Mouse (Mus musculus) fat pad, adult 2 months (tissue): ENCODE measurements at regions not wholly inside any gene's neighbourhood (a gene's known extent, or its start where the extent isn't known, plus 50 kb on each side); places are given as distances from the start of the nearest gene placed in this dataset.

Source experiments
- DNase-seq: peaks from one replicate; pipeline ENCODE4 v3.0.0-alpha.2; 2011; ENCODE audit warnings: low read depth, low spot score; ENCODE audit errors: extremely low read depth

GRCm38 (mm10) chr9:23062656-23063444, 160.0 kb upstream of the Bmper start:
- peak; percentile 67 for DNase-seq

- DNase-seq, result peak; percentile 11
Observed at GRCm38 (mm10) chr9:23064001-23064400, 158.9 kb upstream of the Bmper start.

DNA sequence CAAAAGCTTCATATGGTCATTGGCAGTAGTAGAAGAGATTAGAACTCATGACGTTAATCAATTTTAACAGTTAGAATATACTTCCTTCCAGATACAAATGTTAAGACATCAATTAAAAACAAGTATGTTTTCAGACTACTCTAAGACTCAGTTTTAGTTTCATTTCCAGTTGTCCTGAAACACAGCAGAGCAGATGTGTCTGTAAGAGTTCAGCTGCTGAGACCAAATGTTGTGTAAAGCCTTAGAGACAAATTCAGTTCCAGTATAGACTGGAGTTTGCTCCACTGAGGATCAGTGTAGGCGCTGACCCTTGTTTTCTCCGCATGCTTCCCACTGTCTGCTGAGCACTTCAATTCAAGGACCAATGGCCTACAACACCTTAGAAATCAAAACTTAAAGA, 158.1 kb upstream of the Bmper start:
- DNase-seq, result no peak

GRCm38 (mm10) chr9:23068101-23068791, 154.6 kb upstream of the Bmper start:
- no peak for DNase-seq

DNA sequence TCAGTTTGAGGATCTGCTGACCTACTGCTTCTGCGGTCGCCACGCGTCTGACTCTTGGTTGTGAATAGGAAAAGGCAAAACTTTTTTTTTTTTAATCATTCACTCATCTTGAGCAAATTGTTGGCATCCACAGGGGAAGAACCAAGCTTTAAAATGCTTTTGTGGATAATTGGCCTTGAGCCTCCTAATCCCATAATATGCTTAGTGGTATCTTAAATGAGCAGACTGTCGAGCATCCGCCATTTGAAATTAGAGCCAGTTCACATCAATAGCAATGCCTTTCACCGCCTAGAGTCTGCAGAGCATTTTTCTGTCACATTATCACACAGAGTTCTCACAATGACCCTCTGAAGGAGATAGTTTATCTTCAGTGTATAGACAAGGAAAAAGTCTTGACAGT, 153.7 kb upstream of the Bmper start:
- no peak for DNase-seq

DNA sequence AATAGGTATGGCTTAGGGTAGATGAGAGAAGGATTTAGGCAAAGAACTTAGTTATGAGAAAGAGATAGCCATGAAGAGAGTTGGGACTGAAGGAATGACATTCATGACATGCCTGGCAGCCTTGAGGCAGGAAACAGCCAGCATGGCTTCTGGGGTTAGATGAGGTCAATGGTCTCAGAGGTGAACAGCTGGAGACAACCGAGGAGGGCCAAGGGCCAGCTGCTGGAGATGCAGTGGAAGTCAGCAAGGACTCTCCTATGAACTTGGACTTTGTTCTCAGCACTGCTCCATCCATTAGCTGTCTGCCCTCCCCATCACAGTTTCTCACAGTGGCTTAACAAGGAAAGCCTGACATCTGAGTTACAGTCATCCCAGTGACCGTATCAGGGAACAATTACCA, 151.9 kb upstream of the Bmper start:
- no peak for DNase-seq

- DNase-seq, result no peak
Observed at GRCm38 (mm10) chr9:23072741-23073140, 150.1 kb upstream of the Bmper start.

DNA sequence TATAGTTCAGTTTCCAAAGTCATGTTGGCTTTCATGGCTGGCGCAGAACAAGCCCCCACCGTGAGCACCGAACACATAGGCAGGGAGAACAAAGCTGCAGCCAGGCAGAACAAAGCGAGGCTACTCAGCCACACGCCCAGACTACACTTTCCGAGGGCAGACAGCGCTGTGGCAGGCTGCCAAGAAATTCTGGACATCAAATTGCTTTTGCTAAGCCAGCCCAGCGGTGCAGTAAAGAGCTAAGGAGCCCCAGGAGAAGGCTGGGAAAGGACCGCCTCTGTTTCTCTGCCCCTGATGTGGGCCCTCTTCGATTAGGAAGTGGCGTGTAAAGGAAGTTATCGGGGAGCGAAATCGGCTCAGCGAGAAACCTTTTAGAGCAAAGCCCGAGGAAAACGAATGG, 139.3 kb upstream of the Bmper start:
- no peak for DNase-seq

GRCm38 (mm10) chr9:23089339-23089738, 133.5 kb upstream of the Bmper start:
- no peak for DNase-seq

- no peak for DNase-seq
Observed at GRCm38 (mm10) chr9:23097134-23097789, 125.6 kb upstream of the Bmper start.

DNA sequence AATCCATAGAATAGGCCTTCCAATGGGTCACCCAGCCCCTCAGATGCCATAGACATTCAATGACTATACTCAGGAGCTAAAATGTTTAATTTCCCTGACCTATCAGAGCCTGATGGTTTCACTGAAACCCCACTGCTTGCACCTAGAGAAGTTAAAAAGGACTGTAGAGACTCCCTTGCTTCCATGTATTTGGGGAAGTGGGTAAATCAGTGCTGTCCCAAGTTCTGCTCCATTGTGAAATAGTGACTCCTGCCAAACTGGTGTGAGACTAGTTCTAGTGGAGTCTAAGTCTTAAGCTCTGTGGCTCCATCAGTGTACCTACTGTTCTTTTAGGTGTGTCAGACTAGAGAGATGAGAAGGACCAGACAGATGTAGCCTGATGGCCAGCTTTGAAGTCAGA, 121.3 kb upstream of the Bmper start:
- no peak for DNase-seq

GRCm38 (mm10) chr9:23101990-23102796, 120.7 kb upstream of the Bmper start:
- DNase-seq, result no peak

DNA sequence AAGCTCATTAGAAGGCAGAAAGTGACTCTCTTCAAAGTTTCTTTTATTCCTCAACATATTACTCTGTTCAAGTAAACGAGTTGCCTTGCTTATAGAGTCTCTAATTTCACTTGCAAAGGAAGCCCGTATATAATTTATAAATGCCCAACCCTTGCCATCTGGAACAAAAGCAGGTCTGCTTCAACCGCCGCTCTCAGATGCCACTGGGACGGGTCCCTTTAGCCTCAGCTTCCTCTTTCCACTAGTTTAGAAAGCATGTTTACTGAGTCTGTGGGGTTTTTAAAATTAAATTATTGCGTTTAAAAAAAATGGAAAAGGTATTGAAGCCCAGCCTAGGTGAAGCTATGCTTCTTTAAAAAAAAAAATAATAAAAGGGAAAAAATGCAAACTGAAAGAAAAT, 111.4 kb upstream of the Bmper start:
- no peak for DNase-seq

DNA sequence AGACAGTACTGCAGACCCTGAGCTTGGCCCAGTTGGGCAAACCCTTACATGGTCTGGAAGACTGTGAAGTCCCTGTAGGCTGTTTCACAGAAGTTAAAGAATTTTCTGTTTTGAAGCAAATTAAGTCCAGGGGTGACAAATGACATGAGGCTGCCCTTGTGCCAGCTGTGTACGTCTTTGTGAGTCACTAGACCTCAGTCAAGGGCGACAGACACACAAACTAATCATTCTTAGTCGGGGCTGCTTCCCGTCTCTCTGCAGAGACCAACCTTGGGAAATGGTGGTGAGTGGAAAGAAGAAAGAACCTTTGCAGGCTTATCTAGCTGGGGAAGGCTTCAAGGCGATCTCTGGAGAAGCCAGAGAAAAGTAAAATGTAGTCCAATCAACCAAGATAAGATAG, 107.8 kb upstream of the Bmper start:
- DNase-seq, result no peak

- DNase-seq, result no peak
Observed at GRCm38 (mm10) chr9:23115540-23115939, 107.3 kb upstream of the Bmper start.

- DNase-seq, result no peak
Observed at GRCm38 (mm10) chr9:23116311-23116710, 106.6 kb upstream of the Bmper start.

DNA sequence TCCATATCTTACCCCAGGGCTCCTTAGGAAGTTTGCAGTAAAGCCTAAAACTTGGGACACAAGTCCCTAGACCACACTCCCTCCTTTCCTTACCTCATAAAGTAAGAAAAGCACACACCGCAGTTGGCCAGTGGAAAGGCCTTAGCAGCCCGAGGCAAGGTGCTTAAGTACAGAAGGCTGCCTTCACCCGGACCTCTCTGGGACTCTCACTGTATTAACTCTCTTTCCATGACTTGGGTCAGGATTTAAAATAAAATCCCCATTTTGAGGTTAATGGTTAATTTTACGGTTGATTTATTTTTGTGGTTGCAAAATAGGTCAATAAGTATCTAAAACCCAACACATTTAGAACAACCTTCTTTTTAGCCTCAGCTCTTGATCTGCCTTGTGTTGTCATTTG, 103.1 kb upstream of the Bmper start:
- DNase-seq, result no peak

GRCm38 (mm10) chr9:23120814-23121213, 102.1 kb upstream of the Bmper start:
- no peak for DNase-seq

DNA sequence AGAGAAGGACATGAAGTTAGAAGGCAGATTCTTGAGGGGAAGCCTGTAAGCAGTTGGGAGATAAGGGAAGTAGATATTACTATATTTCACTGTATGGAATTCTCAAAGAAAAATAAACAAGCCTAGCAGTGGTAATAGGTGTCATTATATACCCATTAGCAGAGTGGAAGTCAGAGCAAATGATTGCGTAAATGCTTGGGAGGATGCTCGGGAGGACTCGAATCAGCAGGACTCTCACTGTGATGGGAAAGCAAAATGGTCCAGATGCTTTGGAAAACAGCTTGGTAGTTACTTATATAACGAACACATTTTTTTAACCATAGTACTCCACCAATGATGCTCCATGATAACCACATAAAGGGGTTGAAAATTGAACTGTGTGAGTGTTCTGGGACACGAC, 100.4 kb upstream of the Bmper start:
- no peak for DNase-seq

DNA sequence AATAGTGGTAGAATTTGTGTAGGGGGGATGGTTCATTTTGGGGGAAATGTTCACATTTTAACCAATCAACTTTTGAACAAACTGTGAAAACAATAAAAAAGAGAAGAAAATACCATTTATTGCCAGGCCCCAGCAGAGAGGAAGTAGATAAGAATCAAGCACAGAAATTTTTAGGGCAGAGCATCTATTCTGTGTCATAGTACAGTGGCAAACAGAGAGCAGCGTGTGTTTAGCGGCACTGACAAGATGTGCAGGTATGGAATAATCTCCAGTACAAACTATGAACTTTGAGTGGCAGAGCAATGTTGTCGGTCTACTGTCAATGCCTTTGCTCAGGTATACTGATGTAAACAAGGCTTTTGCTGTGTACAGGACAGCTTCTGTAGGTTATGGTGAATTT, 99.4 kb upstream of the Bmper start:
- no peak for DNase-seq
